Mouse (Mus musculus) CH12.LX (cell line): ENCODE results near the gene Gm26727.

Experiments used
- CTCF ChIP-seq, 2 experiments: IDR thresholded peaks in 1 of 2; conservative IDR thresholded peaks in 1 of 2; 2 replicates each; pipeline ENCODE4 v1.5.1; 2011 to 2012; ENCODE audit warnings: low read depth in 2 of 2, low read length in 2 of 2, improper control_type of control experiment in 1 of 2, inconsistent platforms in 1 of 2, mild to moderate bottlenecking in 1 of 2, moderate library complexity in 1 of 2
- E2F4 ChIP-seq: IDR thresholded peaks from 2 replicates; pipeline ENCODE4 v1.6.1; 2011; ENCODE audit warnings: low read depth, low read length, improper control_type of control experiment; ENCODE audit not compliant: insufficient replicate concordance
- JUN ChIP-seq: IDR thresholded peaks from 2 replicates; pipeline ENCODE4 v1.6.1; 2011; ENCODE audit warnings: low read depth, mild to moderate bottlenecking, low read length, improper control_type of control experiment, moderate library complexity; ENCODE audit not compliant: insufficient read depth
- KAT2A ChIP-seq: IDR thresholded peaks from 2 replicates; pipeline ENCODE4 v1.6.1; 2012; ENCODE audit warnings: low read length, improper control_type of control experiment, inconsistent platforms; ENCODE audit not compliant: insufficient replicate concordance
- MAX ChIP-seq: IDR thresholded peaks from 2 replicates; pipeline ENCODE4 v1.6.1; 2011; ENCODE audit warnings: low read length, improper control_type of control experiment
- MYC ChIP-seq: IDR thresholded peaks from 2 replicates; pipeline ENCODE4 v1.6.1; 2011; ENCODE audit warnings: low read depth, mild to moderate bottlenecking, improper control_type of control experiment, low read length
- POLR2A ChIP-seq: IDR thresholded peaks from 2 replicates; pipeline ENCODE4 v1.6.1; 2011; ENCODE audit warnings: low read depth, mild to moderate bottlenecking, improper control_type of control experiment, low read length
- SIN3A ChIP-seq: IDR thresholded peaks from 2 replicates; pipeline ENCODE4 v1.6.1; 2012; ENCODE audit warnings: low read length, improper control_type of control experiment, inconsistent platforms
- ZNF384 ChIP-seq: IDR thresholded peaks from 2 replicates; pipeline ENCODE4 v1.6.1; 2012; ENCODE audit warnings: low read depth, low read length, improper control_type of control experiment, inconsistent platforms

DNA sequence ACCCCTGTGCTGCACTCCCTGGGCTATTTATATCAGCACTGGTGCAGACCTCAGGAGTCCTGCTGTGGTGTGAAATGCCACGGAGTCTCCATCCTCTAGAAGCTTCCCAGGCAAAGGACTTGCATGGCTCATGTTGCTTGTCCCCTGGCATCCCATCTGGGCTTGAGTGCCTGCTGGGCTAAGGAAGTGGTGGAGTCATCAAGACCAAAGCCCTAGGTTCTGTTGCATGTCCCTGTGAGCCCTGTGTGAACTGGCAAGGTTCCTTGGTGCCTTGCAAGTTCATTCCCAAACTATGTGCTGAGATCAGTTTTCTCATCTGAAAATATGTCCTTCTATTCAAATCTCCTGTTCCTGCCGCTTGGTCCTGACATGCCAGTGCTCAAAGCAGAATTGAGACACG lies 48.1 kb upstream of the Gm26727 start:
- TF ChIP-seq CTCF (conservative IDR thresholded peaks at IDR 0.05 in 1 of 2, IDR thresholded peaks at IDR 0.05 in 1 of 2; ENCODE audit: low read depth in 2 of 2, low read length in 2 of 2) (no peak), E2F4 (no peak), SIN3A (no peak), KAT2A (no peak), MYC (no peak), ZNF384 (no peak), POLR2A (no peak), MAX (no peak), JUN (no peak)
